Mouse (Mus musculus) brain, embryonic 14.5 days (tissue): ENCODE data around the gene Dazap2. TPM values are rescaled to one million over a fixed set of nuclear protein-coding genes. Genes with fewer than 3 reads are reported as not detected.
A peak's percentile ranks its signal among the peaks of the same experiment; 100 is the strongest.

Source experiments
- DNase-seq: peaks from one replicate; pipeline ENCODE4 v3.0.0-alpha.2; 2011; ENCODE audit warnings: low read depth
- CTCF ChIP-seq: fragments of 200-500 bp; IDR thresholded peaks from 2 replicates; pipeline ENCODE4 v1.5.1; 2012; ENCODE audit warnings: inconsistent platforms, mild to moderate bottlenecking, moderate library complexity, borderline replicate concordance; ENCODE audit not compliant: insufficient read depth, insufficient read length; ENCODE audit errors: extremely low read depth
- POLR2A ChIP-seq: fragments of 200-500 bp; IDR thresholded peaks from 2 replicates; pipeline ENCODE4 v1.6.1; 2012; ENCODE audit warnings: mild to moderate bottlenecking, inconsistent platforms, borderline replicate concordance; ENCODE audit not compliant: poor library complexity, insufficient read depth, insufficient read length, severe bottlenecking; ENCODE audit errors: extremely low read depth
- polyA plus RNA-seq: library from polyadenylated mRNA; depleted of rRNA; stranded (reverse); fragments of >200 nt; gene quantifications from 2 replicates; pipeline ENCODE4 v1.2.3, GENCODE M21; 2012; rRNA removed

The Dazap2 gene
- polyA plus RNA-seq, 1 experiment = 139 TPM

- TF ChIP-seq POLR2A = no peak
- no peak for TF ChIP-seq CTCF
- no peak for DNase-seq
Measured at GRCm38 (mm10) chr15:100651610-100652009, 36.5 kb downstream of the Dazap2 start.

- no peak for DNase-seq
- no peak for TF ChIP-seq CTCF
- TF ChIP-seq POLR2A = no peak
Measured at GRCm38 (mm10) chr15:100654271-100654670, 39.1 kb downstream of the Dazap2 start.

DNA sequence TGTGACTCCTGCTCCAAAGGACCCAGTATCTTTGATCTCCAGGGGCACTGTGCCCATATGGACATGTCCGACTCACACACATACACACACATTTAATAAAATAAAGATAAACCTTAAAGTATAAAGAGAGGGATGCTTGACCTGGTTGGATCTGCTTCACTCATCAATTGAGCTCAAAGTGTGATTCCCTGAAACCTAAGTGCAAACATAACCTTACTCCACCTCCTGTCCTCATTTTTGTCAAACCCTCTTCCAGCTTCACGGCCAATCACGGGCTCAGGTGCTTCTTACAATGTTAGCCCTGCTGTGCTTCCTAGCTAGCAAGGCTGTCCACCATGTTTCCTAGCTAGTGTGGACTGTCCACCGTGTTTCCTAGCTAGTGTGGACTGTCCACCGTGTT lies 40.1 kb downstream of the Dazap2 start:
- TF ChIP-seq CTCF (no peak), POLR2A (no peak)
- no peak for DNase-seq

DNA sequence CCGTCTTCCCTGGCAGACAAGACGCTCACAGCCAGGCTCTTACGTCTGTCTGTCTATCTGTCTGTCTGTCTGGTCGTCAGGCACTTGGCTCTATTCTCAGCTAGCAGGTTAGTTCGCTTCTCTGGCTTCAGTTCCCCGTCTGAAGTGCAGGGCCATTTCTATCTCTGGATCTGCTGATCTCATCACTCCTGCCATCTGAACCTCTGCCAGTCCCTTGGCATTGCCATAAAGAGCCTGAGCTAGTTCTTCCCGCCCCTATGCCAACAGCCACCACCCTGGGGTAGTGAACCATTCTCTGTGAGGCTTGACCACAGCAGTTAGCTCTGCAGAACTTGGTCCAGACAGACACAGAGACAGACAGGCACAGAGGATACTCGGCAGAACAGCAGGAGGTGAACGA lies 45.2 kb downstream of the Dazap2 start:
- DNase-seq = no peak
- no peak for TF ChIP-seq CTCF
- TF ChIP-seq POLR2A = no peak

GRCm38 (mm10) chr15:100660805-100661204 lies 45.7 kb downstream of the Dazap2 start:
- TF ChIP-seq CTCF (no peak), POLR2A (no peak)

DNA sequence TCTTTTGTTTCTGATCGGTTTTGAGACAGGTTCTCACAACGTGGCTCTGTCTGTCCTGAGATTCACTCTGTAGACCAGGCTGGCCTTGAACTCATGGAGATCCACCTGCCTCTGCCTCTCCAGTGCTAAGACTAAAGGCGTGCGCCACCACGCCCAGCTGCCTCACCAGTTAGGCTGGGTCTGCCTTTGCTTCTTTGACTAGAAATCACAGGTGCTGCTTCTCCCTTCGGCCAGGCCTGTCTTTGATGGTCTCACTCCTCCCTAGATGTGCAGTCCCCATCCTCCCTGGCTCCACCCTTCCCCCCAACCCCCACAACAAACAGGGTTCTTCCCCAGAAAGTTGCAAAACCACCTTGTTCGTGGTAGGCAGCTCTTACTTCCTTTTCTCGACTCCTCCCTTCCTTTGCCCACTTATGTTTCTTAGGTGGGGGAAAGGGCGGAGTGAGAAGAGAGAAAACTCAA lies 49.7 kb downstream of the Dazap2 start:
- DNase-seq = no peak
- TF ChIP-seq POLR2A = no peak
- no peak for TF ChIP-seq CTCF

More at GRCm38 (mm10) chr15:100660805-100661204, 45.7 kb downstream of the Dazap2 start:
- no peak for DNase-seq

- no peak for TF ChIP-seq POLR2A
- no peak for TF ChIP-seq CTCF
- peak; percentile 31 for DNase-seq
Measured at GRCm38 (mm10) chr15:100665411-100666218, 50.5 kb downstream of the Dazap2 start.

GRCm38 (mm10) chr15:100666219-100666696 lies 51.1 kb downstream of the Dazap2 start:
- DNase-seq = peak; percentile 18
- no peak for TF ChIP-seq CTCF
- TF ChIP-seq POLR2A = no peak

DNA sequence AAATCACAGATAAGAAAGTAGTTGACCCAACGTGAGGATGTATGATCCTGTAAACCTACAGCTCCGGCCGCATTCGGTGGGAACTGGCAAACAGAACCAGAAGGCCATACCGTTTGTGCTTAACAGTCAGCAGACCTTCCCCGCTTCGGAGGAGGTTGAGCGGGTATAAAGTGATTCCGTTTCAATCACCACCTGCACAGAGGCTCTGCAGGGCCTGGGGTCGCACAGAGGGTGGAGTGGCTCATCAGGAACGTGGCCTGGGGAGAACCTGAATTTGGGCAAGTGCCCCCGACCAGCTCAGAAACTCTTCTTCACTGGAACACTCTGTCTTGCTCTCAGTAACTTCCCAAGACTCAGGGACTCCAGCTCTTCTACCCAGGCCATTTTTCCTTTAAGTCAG lies 51.7 kb downstream of the Dazap2 start:
- TF ChIP-seq POLR2A (no peak), CTCF (no peak)

GRCm38 (mm10) chr15:100667420-100667819 lies 52.3 kb downstream of the Dazap2 start:
- TF ChIP-seq CTCF = no peak
- no peak for DNase-seq

More for the DNA sequence above, 51.7 kb downstream of the Dazap2 start:
- no peak for DNase-seq

DNA sequence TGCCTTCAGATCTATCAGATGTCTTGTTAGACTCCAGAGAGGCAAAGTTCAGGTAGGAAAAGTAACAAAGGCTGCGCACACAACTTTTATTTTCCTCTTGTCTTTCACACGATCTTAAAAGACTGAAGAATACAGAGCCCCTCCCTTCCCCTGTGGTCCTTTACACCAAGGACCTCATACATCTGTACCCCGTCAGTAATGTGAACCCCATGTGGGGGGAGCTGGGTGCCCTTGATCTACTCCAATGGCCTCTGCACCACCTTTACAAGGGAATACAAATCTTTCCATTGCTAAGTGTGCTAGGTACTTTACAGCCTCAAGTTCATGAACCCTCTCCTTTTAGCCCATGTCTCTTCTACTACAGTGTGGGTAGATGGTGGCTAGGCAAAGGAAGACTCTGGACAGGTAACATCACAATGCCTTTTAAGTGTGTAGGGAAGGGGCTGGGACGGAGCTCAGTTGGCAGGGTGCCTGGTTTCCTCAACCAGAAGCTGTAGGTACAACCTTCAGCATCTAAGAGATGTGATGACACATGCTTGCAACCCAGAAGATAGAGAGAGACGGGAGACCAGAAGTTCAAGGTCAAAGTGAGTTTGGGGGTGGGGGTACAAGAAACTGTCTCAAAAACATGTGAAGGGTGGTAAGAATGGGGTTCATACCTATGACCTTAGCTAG lies 52.9 kb downstream of the Dazap2 start:
- no peak for DNase-seq
- TF ChIP-seq POLR2A = no peak
- no peak for TF ChIP-seq CTCF

DNA sequence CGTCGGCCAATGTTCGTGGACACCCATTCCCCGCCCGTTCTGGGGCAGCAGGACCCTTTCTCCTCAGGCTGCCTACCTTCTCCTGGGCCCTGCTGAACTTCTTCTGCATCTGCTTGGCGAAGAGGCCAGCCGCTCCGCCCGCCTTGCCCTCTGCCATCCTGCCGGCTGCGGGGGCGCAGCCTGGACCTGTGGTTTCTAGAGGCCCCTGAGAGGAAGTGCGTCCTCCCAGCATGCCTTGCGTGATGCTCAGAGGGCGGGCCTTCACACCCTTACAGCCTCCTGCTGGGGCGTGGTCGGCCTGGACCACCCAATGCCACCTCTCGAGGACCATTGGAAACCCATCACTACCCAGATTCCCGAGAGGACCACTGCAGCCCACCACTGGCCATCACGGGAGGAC lies 54.2 kb downstream of the Dazap2 start, which contains the start of gene Bin2:
Gene Bin2, minus strand, starts transcription at position 217 of the 400 bp plus-strand sequence.
- DNase-seq = no peak

GRCm38 (mm10) chr15:100670004-100670403 lies 54.9 kb downstream of the Dazap2 start:
- no peak for DNase-seq
- TF ChIP-seq POLR2A (no peak), CTCF (no peak)

More for the DNA sequence above, 54.2 kb downstream of the Dazap2 start, which contains the start of gene Bin2:
- TF ChIP-seq CTCF = no peak
- TF ChIP-seq POLR2A = no peak

Other genes starting within 250 kb of the Dazap2 start
- 0.03 TPM in 1 of 2 replicates, not detected in the other for gene Gm5475, start 193.2 kb upstream of the Dazap2 start, polyA plus RNA-seq
- gene Slc11a2, start 190.3 kb upstream of the Dazap2 start, polyA plus RNA-seq = 37.6 and 45.6 TPM in 2 replicates
- 83.8 and 88.4 TPM in 2 replicates for gene Letmd1, start 146.3 kb upstream of the Dazap2 start, polyA plus RNA-seq
- 40.2 and 40.9 TPM in 2 replicates for gene Csrnp2, start 119.9 kb upstream of the Dazap2 start, polyA plus RNA-seq
- 27.3 and 32.3 TPM in 2 replicates for gene Tfcp2, start 63.3 kb upstream of the Dazap2 start, polyA plus RNA-seq
- 100 and 120 TPM in 2 replicates for gene Pou6f1, start 15.4 kb upstream of the Dazap2 start, polyA plus RNA-seq
- 3.4 and 4.6 TPM in 2 replicates for gene Smagp, start 21.6 kb downstream of the Dazap2 start, polyA plus RNA-seq
- gene Bin2, start 54.2 kb downstream of the Dazap2 start, polyA plus RNA-seq = 1.1 and 1.8 TPM in 2 replicates
- 0.68 and 0.71 TPM in 2 replicates for gene Cela1, start 72.6 kb downstream of the Dazap2 start, polyA plus RNA-seq
- gene Galnt6, start 114.0 kb downstream of the Dazap2 start, polyA plus RNA-seq = 0.09 and 0.22 TPM in 2 replicates
- 23.8 and 31.3 TPM in 2 replicates for gene Slc4a8, start 146.4 kb downstream of the Dazap2 start, polyA plus RNA-seq